Mouse (Mus musculus) adrenal gland, postnatal 36 days (tissue): Measurements from ENCODE around the gene Tmem102. TPM values are rescaled to one million over a fixed set of nuclear protein-coding genes. Genes with fewer than 3 reads are reported as not detected.

Source experiments
- DNase-seq, 2 experiments: peaks; one replicate each; pipeline ENCODE4 v3.0.0; 2021; ENCODE audit warnings: mixed read lengths in 1 of 2
- total RNA-seq, 2 experiments: library from RNA; stranded (reverse); gene quantifications; 2 replicates each; pipeline ENCODE4 v1.2.3; 2021

Tmem102 gene
- total RNA-seq, 2 experiments from 2014 or later = 0.17 to 0.26 TPM

- no peak for DNase-seq
Observed at GRCm38 (mm10) chr11:69818871-69819270, 13.4 kb upstream of the Tmem102 start.

- no peak for DNase-seq
Observed at GRCm38 (mm10) chr11:69818365-69818764, 12.9 kb upstream of the Tmem102 start, which contains the start of gene Spem2. Gene Spem2, minus strand, starts transcription at chr11:69818465.

GRCm38 (mm10) chr11:69816520-69816919, 11.1 kb upstream of the Tmem102 start:
- no peak for DNase-seq

GRCm38 (mm10) chr11:69815155-69815554, 9.7 kb upstream of the Tmem102 start, which contains the start of gene Gm39566:
Gene Gm39566, minus strand, starts transcription at chr11:69815298.
- no peak for DNase-seq

GRCm38 (mm10) chr11:69810280-69810679, 4.9 kb upstream of the Tmem102 start:
- DNase-seq = no peak

GRCm38 (mm10) chr11:69807641-69808040, 2.2 kb upstream of the Tmem102 start:
- no peak for DNase-seq

GRCm38 (mm10) chr11:69806378-69806777, 954 bp upstream of the Tmem102 start:
- DNase-seq = no peak

- peak; percentile 20 to 57 for DNase-seq
Observed at GRCm38 (mm10) chr11:69804652-69804940, 828 bp downstream of the Tmem102 start.

- peak; percentile 90 to 92 for DNase-seq
Observed at GRCm38 (mm10) chr11:69803786-69804651, 1.4 kb downstream of the Tmem102 start.

- no peak for DNase-seq
Observed at GRCm38 (mm10) chr11:69803328-69803727, 2.1 kb downstream of the Tmem102 start.

- peak; percentile 95 to 98 for DNase-seq
Observed at GRCm38 (mm10) chr11:69802648-69803105, 2.7 kb downstream of the Tmem102 start.

GRCm38 (mm10) chr11:69801379-69801977, 3.9 kb downstream of the Tmem102 start, which contains the start of gene Fgf11:
Gene Fgf11, minus strand, starts transcription at chr11:69801857.
- DNase-seq = peak; percentile 20 to 40

- DNase-seq = peak; percentile 53 to 80
Observed at GRCm38 (mm10) chr11:69800392-69801197, 4.8 kb downstream of the Tmem102 start.

- DNase-seq = peak; percentile 35 to 65
Observed at GRCm38 (mm10) chr11:69800138-69800391, 5.4 kb downstream of the Tmem102 start.

GRCm38 (mm10) chr11:69799394-69800137, 5.9 kb downstream of the Tmem102 start:
- peak in 1 of 2 experiments; percentile 50 for DNase-seq

- no peak for DNase-seq
Observed at GRCm38 (mm10) chr11:69797924-69798323, 7.5 kb downstream of the Tmem102 start.

- DNase-seq = no peak
Observed at GRCm38 (mm10) chr11:69795983-69796435, 9.4 kb downstream of the Tmem102 start.

GRCm38 (mm10) chr11:69795168-69795982, 10.0 kb downstream of the Tmem102 start, which contains the start of gene Chrnb1:
Gene Chrnb1, minus strand, starts transcription at chr11:69795943.
- peak; percentile 97 for DNase-seq

GRCm38 (mm10) chr11:69793429-69793828, 12.0 kb downstream of the Tmem102 start:
- no peak for DNase-seq

GRCm38 (mm10) chr11:69791420-69791819, 14.0 kb downstream of the Tmem102 start:
- DNase-seq = no peak

GRCm38 (mm10) chr11:69789431-69789830, 16.0 kb downstream of the Tmem102 start:
- peak; percentile 48 to 65 for DNase-seq
